ENCODE assay signal across 25 mouse cellular contexts in the genomic region with DNA sequence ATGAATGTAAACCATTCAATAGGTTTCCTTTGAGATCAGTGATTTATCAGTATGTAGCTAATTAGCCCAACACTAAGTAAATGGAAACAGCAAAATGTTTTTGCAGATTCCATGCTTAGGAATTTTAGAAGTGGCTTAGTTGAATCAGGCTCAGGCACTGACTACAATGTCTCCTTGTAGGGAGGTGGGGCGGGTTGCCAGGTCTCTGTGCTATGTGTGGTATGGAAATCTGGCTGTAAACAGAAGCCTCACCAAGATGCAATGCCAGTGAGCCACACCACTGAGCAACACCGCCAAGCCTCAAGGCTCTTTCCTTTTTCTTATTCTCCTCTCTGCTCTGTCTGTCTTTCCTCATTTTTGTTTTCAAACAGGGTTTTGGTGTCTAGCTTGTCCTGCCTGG. TPM values are rescaled to one million over a fixed set of nuclear protein-coding genes. Genes with fewer than 3 reads are reported as not detected.
A peak's percentile ranks its signal among the peaks of the same experiment; 100 is the strongest.
DNase-seq lines count a peak whose midpoint lies in the region; ATAC-seq and TF ChIP-seq lines count a peak whose summit lies in the region.
"Had no signal": no experiment of that assay in that cellular context is flagged by ENCODE, and none has a peak within 500 bp of the region (broad histone marks: within the 10 kb centered on the region; RNA-seq: fewer than 3 reads in every experiment).

No protein-coding gene starts in this region.

- no peaks in the 10 kb centered on the region for H3K27me3 ChIP-seq in heart, embryonic 15.5 days
- no peaks in the 10 kb centered on the region for H3K27me3 ChIP-seq in heart, embryonic 11.5 days (ENCODE audit: control insufficient read depth, insufficient read depth, low read length)
- no peaks in the 10 kb centered on the region for H3K27me3 ChIP-seq in heart, adult 2 months (ENCODE audit: control insufficient read depth, insufficient read depth, low read length)
- H3K27me3 ChIP-seq in intestine, embryonic 16.5 days (replicated peaks; ENCODE audit: control insufficient read depth, insufficient read depth, low read length) = no peaks in the 10 kb centered on the region
- H3K27me3 ChIP-seq in kidney, adult 2 months (replicated peaks; ENCODE audit: control insufficient read depth, insufficient read depth, low read length) = no peaks in the 10 kb centered on the region
- H3K27me3 ChIP-seq: forebrain, embryonic 12.5 days; heart, embryonic 12.5 days; liver, embryonic 13.5 days had no signal

- no peaks in the 10 kb centered on the region for H3K79me2 ChIP-seq in heart, adult 2 months (replicated peaks; ENCODE audit: control insufficient read depth, insufficient read depth, low read length)

- no peak overlapping the region for H3K4me3 ChIP-seq in heart, embryonic 15.5 days
- no peak overlapping the region for H3K4me3 ChIP-seq in heart, embryonic 11.5 days (ENCODE audit: low read depth, low read length)
- H3K4me3 ChIP-seq in heart, adult 2 months = no peak overlapping the region
- H3K4me3 ChIP-seq in intestine, embryonic 16.5 days (ENCODE audit: low read length) = no peak overlapping the region
- no peak overlapping the region for H3K4me3 ChIP-seq in kidney, adult 2 months (ENCODE audit: insufficient read depth, low read depth, low read length)
- H3K4me3 ChIP-seq: erythroblast, embryonic 14.5 days; forebrain, embryonic 12.5 days; heart, embryonic 12.5 days; hindbrain, embryonic 10.5 days; liver, embryonic 13.5 days had no signal

- H3K36me3 ChIP-seq in heart, embryonic 15.5 days = no peaks in the 10 kb centered on the region
- no peaks in the 10 kb centered on the region for H3K36me3 ChIP-seq in heart, embryonic 11.5 days (ENCODE audit: control insufficient read depth, insufficient read depth, low read length)
- no peaks in the 10 kb centered on the region for H3K36me3 ChIP-seq in heart, adult 2 months (ENCODE audit: control insufficient read depth, insufficient read depth, low read length)
- H3K36me3 ChIP-seq in intestine, embryonic 16.5 days (ENCODE audit: control insufficient read depth, insufficient read depth, low read length) = no peaks in the 10 kb centered on the region
- H3K36me3 ChIP-seq in kidney, adult 2 months (ENCODE audit: control insufficient read depth, insufficient read depth, low read length) = no peaks in the 10 kb centered on the region
- H3K36me3 ChIP-seq: forebrain, embryonic 12.5 days; liver, embryonic 13.5 days had no signal

- peak; percentile 68 for DNase-seq in heart, postnatal 4 days
- DNase-seq in heart, adult 2 months = no peak
- DNase-seq in urinary bladder, postnatal 14 days (ENCODE audit: low spot score) = peak; percentile 55
- DNase-seq in urinary bladder, postnatal 36 days (ENCODE audit: low spot score in 2 of 2) = no peak
- no peak for DNase-seq in kidney, adult 2 months
- DNase-seq: adrenal gland, postnatal 25 days; cerebellum, adult 2 months; cerebellum, postnatal 14 days; forebrain, postnatal 0 days; kidney, adult 8-10 months; kidney, postnatal 4 days; left cerebral cortex, postnatal 4 days; liver, embryonic 13.5 days; lung, embryonic 14.5 days; midbrain, embryonic 14.5 days; thymus, postnatal 14 days had no signal

- H3K9me3 ChIP-seq in heart, embryonic 15.5 days (replicated peaks) = no peaks in the 10 kb centered on the region
- H3K9me3 ChIP-seq in heart, embryonic 11.5 days (replicated peaks; ENCODE audit: control insufficient read depth, low read length) = no peaks in the 10 kb centered on the region
- no peaks in the 10 kb centered on the region for H3K9me3 ChIP-seq in intestine, embryonic 16.5 days (ENCODE audit: control insufficient read depth, low read length)
- H3K9me3 ChIP-seq: forebrain, embryonic 12.5 days; heart, embryonic 12.5 days; hindbrain, embryonic 10.5 days; liver, embryonic 13.5 days had no signal

- ATAC-seq in heart, embryonic 15.5 days (replicated peaks; ENCODE audit: insufficient number of reproducible peaks, insufficient read depth, low FRiP score, low read depth) = no peak
- ATAC-seq in heart, embryonic 11.5 days (replicated peaks; ENCODE audit: insufficient number of reproducible peaks, low FRiP score, low TSS enrichment) = no peak
- ATAC-seq in intestine, embryonic 16.5 days = no peak
- ATAC-seq: forebrain, postnatal 0 days; hindbrain, embryonic 16.5 days had no signal

- TF ChIP-seq CTCF in heart, adult 2 months (IDR thresholded peaks at IDR 0.05) = no peak
- TF ChIP-seq CTCF in kidney, adult 2 months (conservative IDR thresholded peaks at IDR 0.05; ENCODE audit: insufficient read depth, insufficient read length, low read depth, low read length) = no peak

- no peak overlapping the region for H3K4me2 ChIP-seq in heart, embryonic 15.5 days
- no peak overlapping the region for H3K4me2 ChIP-seq in heart, embryonic 11.5 days
- no peak overlapping the region for H3K4me2 ChIP-seq in intestine, embryonic 16.5 days (ENCODE audit: low read depth, low read length)
- H3K4me2 ChIP-seq: forebrain, embryonic 12.5 days; heart, embryonic 12.5 days; liver, embryonic 13.5 days; lung, embryonic 14.5 days had no signal

- intact Hi-C loops in heart, adult 2 months (cut with DNase I) = no loop called here

- WGBS in heart, embryonic 15.5 days = 69% methylated on average over 2 of the region's 2 CpGs
- WGBS in heart, embryonic 11.5 days (ENCODE audit: insufficient replicate concordance) = 80% methylated on average over 2 of the region's 2 CpGs
- WGBS in heart, adult 2 months = 62% methylated on average over 2 of the region's 2 CpGs
- WGBS in intestine, embryonic 16.5 days = 69% methylated on average over 2 of the region's 2 CpGs
- WGBS in kidney, adult 2 months = 93% methylated on average over 2 of the region's 2 CpGs

- no peak for TF ChIP-seq POLR2A in heart, adult 2 months (IDR thresholded peaks at IDR 0.05; ENCODE audit: insufficient read depth, low read depth, low read length)
- TF ChIP-seq POLR2A in kidney, adult 2 months (IDR thresholded peaks at IDR 0.05; ENCODE audit: low read depth, low read length) = no peak

- no peak for TF ChIP-seq EP300 in heart, adult 2 months (IDR thresholded peaks at IDR 0.05; ENCODE audit: insufficient read depth, low read depth, low read length)

- peaks cover 15% of the 10 kb centered on the region for H3K4me1 ChIP-seq in heart, embryonic 15.5 days (replicated peaks)
- peaks cover 18% of the 10 kb centered on the region for H3K4me1 ChIP-seq in heart, embryonic 11.5 days (ENCODE audit: control insufficient read depth, insufficient read depth, low read length)
- peaks cover 8% of the 10 kb centered on the region for H3K4me1 ChIP-seq in heart, adult 2 months (ENCODE audit: control insufficient read depth, insufficient read depth, low read length)
- no peaks in the 10 kb centered on the region; the same call in 1 of the 2 replicates for H3K4me1 ChIP-seq in intestine, embryonic 16.5 days (ENCODE audit: control insufficient read depth, insufficient read depth, low read length)
- 0 out of 2 replicates have a peak, but pooled peaks cover 4% of the 10 kb centered on the region for H3K4me1 ChIP-seq in kidney, adult 2 months (ENCODE audit: control insufficient read depth, insufficient read depth, low read length)
- H3K4me1 ChIP-seq: forebrain, embryonic 12.5 days had no signal

- H3K9ac ChIP-seq in heart, embryonic 15.5 days = no peak overlapping the region
- no peak overlapping the region for H3K9ac ChIP-seq in heart, embryonic 11.5 days (ENCODE audit: low read depth, low read length)
- no peak overlapping the region for H3K9ac ChIP-seq in heart, adult 2 months (ENCODE audit: low read depth, low read length)
- no peak overlapping the region for H3K9ac ChIP-seq in intestine, embryonic 16.5 days (ENCODE audit: low read depth, low read length)
- H3K9ac ChIP-seq: forebrain, embryonic 12.5 days; forebrain, postnatal 0 days; heart, embryonic 12.5 days; liver, embryonic 13.5 days; lung, embryonic 14.5 days had no signal

- peak overlapping the region; percentile 22; the same call in 1 of the 2 replicates for H3K27ac ChIP-seq in heart, embryonic 15.5 days
- H3K27ac ChIP-seq in heart, embryonic 11.5 days (ENCODE audit: low read depth, low read length) = no peak overlapping the region
- H3K27ac ChIP-seq in heart, adult 2 months = no peak overlapping the region; the same call in 1 of the 2 replicates
- H3K27ac ChIP-seq in intestine, embryonic 16.5 days (ENCODE audit: low read length) = no peak overlapping the region
- no peak overlapping the region for H3K27ac ChIP-seq in kidney, adult 2 months (ENCODE audit: insufficient read depth, low read depth, low read length)
- H3K27ac ChIP-seq: forebrain, embryonic 12.5 days; hindbrain, embryonic 10.5 days; kidney, postnatal 0 days; liver, embryonic 13.5 days had no signal

RNA-seq across cellular contexts. Expression of a gene that starts 10.5 kb away (rescaled TPM):
- polyA plus RNA-seq in heart, embryonic 15.5 days (2015; fragmentation: Nextera tagmentation; extraction: Ambion mirVana) = 56.3 and 60.6 TPM in 2 replicates
- 85.0 and 86.7 TPM in 2 replicates for polyA plus RNA-seq in heart, embryonic 11.5 days (2014; fragmentation: Nextera tagmentation; extraction: Ambion mirVana)
- 10 to 100 TPM; 41.3 to 43.8 TPM for total RNA-seq in heart, postnatal 4 days (2021)
- 10 to 100 TPM; 54.4 to 61.9 TPM for total RNA-seq in heart, adult 2 months (2021)
- 173 and 200 TPM in 2 replicates for polyA plus RNA-seq in heart, adult 2 months (2012; rRNA removed)
- 15.3 and 17.8 TPM in 2 replicates for polyA plus RNA-seq in intestine, embryonic 16.5 days (2015; fragmentation: Nextera tagmentation; extraction: Ambion mirVana)
- polyA plus RNA-seq in kidney, adult 2 months (2012; rRNA removed) = 494 and 636 TPM in 2 replicates

RNA-seq across cellular contexts. Expression of a gene that starts 31.1 kb away (rescaled TPM):
- 31.3 and 42.4 TPM in 2 replicates for polyA plus RNA-seq in heart, embryonic 15.5 days (2015; fragmentation: Nextera tagmentation; extraction: Ambion mirVana)
- polyA plus RNA-seq in heart, embryonic 11.5 days (2014; fragmentation: Nextera tagmentation; extraction: Ambion mirVana) = 42.2 and 46.1 TPM in 2 replicates
- 10 to 100 TPM; 31.1 to 36.1 TPM for total RNA-seq in heart, postnatal 4 days (2021)
- total RNA-seq in heart, adult 2 months (2021) = 10 to 100 TPM; 42.1 to 45.3 TPM
- polyA plus RNA-seq in heart, adult 2 months (2012; rRNA removed) = 31.3 and 54.4 TPM in 2 replicates
- 56.3 and 58.9 TPM in 2 replicates for polyA plus RNA-seq in intestine, embryonic 16.5 days (2015; fragmentation: Nextera tagmentation; extraction: Ambion mirVana)
- polyA plus RNA-seq in kidney, adult 2 months (2012; rRNA removed) = 28.2 and 29.3 TPM in 2 replicates

RNA-seq across cellular contexts. Expression of a gene that starts 41.2 kb away (rescaled TPM):
- 6.9 and 10.6 TPM in 2 replicates for polyA plus RNA-seq in heart, embryonic 15.5 days (2015; fragmentation: Nextera tagmentation; extraction: Ambion mirVana)
- polyA plus RNA-seq in heart, embryonic 11.5 days (2014; fragmentation: Nextera tagmentation; extraction: Ambion mirVana) = 3.5 and 5.1 TPM in 2 replicates
- 10 to 100 TPM; 13.5 to 14.6 TPM for total RNA-seq in heart, postnatal 4 days (2021)
- total RNA-seq in heart, adult 2 months (2021) = 10 to 100 TPM; 39.2 to 51.4 TPM
- 36.2 and 46.2 TPM in 2 replicates for polyA plus RNA-seq in heart, adult 2 months (2012; rRNA removed)
- 2.5 and 3.2 TPM in 2 replicates for polyA plus RNA-seq in intestine, embryonic 16.5 days (2015; fragmentation: Nextera tagmentation; extraction: Ambion mirVana)
- polyA plus RNA-seq in kidney, adult 2 months (2012; rRNA removed) = 5.2 and 6.0 TPM in 2 replicates

Comparison
In these comparisons a context has a peak if more than half of its experiments do, and no peak if none do; other contexts are left out.
1. DNase-seq: peak in heart, postnatal 4 days (single experiment) and urinary bladder, postnatal 14 days (single experiment); none in heart, adult 2 months (0 of 2), urinary bladder, postnatal 36 days (0 of 2) and kidney, adult 2 months (single experiment).